Mouse (Mus musculus) embryo, embryonic 9.5 days (tissue): ENCODE results near the gene Syn2.
A peak's percentile ranks its signal among the peaks of the same experiment; 100 is the strongest.

ENCODE experiments used
- DNase-seq: peaks from one replicate; pipeline ENCODE4 v3.0.0-alpha.2; 2017; ENCODE audit errors: extremely low spot score

Gene Syn2

DNA sequence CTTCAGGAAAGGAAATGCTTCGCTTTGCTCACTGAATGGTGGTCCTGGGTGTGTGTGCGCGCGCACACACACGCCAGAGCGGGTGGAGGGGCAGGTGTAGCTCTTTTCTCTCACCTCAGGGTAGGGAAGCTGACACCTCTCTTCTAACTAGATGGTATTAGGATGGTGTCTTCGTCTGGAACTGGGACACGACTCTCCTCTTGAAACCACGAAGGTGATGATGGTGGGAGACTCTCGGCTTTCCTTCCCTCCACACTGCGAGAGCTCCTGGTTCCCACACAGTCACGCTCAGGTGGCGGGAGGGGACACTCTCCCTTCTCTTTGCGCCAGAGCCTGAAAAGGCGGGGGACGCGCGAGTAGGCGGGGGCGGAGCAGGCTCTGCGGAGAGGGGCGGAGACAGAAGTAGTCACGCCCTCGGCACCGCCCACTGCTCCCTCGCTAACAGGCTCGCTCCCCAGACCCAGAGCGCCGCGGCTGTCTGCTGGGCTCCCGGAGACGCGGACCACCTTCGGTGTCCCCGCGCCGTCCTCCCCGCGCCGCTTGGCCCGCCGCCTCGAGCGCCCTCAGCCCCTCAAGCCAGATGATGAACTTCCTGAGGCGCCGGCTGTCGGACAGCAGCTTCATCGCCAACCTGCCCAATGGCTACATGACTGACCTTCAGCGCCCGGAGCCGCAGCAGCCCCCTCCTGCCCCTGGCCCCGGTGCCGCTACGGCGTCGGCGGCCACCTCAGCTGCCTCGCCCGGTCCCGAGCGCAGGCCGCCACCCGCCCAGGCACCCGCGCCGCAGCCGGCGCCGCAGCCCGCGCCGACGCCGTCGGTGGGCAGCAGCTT lies at the start of gene Syn2:
Gene Syn2, plus strand, starts transcription at position 402 of the 831 bp plus-strand sequence.
- peak; percentile 88 for DNase-seq

GRCm38 (mm10) chr6:115085274-115085841 lies 49.3 kb upstream of the Syn2 start:
- DNase-seq = no peak

DNA sequence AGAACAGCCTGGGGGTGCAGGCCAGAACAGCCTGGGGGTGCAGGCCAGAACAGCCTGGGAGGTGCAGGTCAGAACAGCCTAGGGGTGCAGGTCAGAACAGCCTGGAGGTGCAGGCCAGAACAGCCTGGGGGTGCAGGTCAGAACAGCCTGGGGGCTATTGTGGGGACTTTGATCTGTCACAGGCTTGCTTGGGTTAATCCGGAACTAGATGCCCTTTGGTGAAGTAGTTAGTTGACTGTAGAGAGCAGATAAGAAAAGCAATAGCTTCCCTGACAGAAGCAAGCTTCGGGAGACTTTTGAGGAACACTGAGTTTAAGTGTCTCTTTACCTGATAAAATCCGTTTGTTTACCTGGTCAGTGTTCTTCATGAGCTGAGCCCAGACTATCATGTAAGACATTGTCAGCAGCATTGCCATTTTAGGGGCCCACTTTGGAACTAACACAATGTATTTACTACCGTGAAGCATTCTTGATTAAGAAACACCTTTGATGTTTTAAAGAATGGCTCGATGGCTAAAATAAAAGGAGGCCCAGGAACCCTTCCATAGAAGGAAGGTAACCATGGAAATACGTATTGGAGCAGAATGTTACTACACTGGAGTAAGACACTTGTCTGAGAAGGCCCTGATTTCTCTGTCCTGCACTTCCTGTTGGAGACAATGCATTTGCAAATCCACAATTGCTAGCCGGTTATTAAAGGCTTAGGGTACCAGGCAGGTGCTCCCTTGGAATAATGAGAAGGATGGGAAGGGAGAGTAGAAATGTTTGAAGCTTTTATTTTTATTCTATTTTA lies 46.2 kb upstream of the Syn2 start:
- DNase-seq = no peak

DNA sequence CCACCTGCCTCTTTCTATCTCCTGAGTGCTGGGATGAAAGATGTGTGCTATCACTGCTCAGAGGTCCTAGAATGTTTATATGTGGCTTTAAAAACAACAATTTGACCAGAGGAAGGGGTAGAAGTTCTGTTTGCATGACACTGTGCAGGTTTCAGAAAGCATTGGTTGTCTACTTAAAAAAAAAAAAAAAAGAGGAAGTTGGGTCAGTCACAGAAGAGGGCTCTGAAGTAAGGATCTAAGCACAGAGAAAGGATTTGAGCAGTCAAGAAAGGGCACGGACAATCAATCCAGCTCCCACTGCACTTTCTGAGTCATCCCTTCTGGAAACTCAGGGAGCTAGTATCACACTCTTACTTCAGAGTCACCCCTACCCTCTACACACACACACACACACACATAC lies 43.0 kb upstream of the Syn2 start:
- no peak for DNase-seq

- DNase-seq = no peak
These were observed 32.2 kb upstream of the Syn2 start for GRCm38 (mm10) chr6:115102542-115102941.

GRCm38 (mm10) chr6:115111426-115111825 lies 23.3 kb upstream of the Syn2 start:
- no peak for DNase-seq

DNA sequence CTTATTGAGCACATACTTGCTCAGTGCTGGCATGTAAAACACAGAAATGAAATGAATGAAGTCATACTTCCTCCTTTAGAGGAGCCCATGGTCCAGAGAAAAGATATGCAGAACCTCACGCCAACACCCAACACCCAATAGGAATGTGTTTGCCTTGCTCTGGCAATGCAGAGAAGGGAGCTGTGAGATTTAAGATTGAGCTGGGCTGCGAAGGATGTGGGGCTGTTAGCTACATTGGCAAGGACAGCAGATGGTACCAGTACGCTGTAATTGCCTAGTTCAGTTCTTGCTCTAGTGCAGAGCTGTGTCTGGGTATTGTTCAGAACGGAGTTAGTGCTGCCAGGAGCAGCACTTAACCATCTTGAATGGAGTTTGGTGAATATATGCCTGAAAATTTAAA lies 12.5 kb upstream of the Syn2 start:
- no peak for DNase-seq

DNA sequence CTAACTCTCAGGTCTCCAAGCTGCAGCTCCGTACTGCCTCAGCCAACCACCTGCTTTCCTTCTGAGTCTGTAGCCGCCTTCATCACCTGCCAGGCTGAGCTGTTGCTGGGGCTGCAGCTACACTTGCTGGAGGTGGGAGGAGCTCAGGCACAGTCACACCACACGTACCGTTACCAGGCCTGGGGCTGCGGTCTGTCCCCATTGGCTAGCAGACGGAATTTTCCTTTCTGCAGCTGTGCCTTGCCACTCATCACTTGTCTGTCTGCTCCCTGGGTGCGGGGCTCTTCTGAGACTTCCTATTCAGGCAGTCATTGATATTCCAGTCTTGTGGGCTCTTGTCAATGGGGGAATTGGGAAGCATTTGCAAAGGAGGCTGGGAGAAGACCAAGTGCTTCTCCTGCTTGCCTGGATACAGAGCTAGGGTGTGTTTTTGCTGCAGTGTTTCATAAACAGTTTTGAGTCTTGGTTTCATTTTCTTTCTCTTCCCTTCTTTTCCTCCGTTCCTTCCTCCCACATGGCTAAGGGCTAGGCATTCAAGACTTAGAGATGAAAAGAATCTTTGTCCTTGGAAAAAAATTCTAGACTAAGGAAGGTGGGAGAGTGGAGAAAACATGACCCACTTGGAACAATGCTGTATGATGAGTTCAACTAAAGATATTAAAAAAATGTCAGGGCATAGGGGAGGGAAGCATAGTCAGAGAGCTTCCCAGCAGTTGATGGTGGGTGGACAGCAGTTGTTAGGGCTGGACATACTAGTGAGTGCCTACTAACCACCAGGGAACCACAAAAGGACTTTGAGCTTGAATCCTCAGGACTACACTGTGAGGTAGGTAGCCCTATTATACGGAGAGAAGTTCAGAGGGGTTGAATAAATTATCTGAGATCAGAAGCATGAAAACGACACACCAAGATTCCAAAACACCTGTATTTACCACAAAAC lies 11.2 kb upstream of the Syn2 start:
- DNase-seq = peak; percentile 41

GRCm38 (mm10) chr6:115124675-115125357 lies 9.9 kb upstream of the Syn2 start:
- no peak for DNase-seq

GRCm38 (mm10) chr6:115125358-115125720 lies 9.4 kb upstream of the Syn2 start:
- no peak for DNase-seq

DNA sequence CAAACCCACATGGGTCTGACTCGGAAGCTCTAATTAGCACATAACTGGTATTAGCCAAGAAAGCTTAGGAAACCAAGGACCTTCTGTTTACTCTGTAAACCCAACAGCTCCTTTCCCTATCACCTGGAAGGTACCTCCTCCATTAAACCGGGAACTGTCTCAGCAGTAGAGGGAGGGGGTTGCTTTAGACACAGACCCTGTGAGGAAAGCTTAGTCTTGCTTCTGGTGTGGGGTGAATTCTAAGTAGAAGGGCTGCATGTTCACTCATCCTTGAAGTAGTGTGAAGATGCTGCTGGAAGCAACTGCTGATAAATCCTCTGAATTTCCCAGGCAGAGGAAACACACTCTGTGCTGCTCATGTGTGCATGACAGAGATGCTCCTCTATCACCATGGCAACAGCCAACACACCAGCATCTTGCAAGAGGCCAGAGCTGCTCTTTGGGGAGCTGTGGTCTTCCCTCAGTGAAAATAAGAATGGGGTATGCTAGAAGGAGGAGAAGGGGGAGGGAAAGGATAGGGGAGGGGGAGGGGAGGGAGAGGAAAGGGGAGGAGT lies 8.4 kb upstream of the Syn2 start:
- peak; percentile 13 for DNase-seq

DNA sequence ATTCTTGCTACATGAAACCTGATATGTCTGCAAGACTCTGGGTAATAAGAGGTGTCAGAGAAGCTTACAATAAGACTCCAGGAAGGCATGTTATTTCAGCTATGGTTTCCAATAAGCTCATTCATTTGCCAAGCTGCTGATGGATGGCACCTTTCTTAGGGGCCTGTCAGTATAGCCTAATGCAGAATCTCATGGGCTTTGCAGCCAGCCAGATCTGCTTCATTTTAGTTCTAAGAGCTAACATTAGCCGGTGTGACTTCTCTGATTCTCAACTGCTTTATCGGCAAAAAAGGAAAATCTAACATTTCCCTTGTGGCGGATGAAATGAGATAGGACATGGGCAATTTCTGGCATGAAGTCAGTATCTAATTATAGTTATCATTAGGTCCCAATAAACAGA lies 7.9 kb upstream of the Syn2 start:
- no peak for DNase-seq

DNA sequence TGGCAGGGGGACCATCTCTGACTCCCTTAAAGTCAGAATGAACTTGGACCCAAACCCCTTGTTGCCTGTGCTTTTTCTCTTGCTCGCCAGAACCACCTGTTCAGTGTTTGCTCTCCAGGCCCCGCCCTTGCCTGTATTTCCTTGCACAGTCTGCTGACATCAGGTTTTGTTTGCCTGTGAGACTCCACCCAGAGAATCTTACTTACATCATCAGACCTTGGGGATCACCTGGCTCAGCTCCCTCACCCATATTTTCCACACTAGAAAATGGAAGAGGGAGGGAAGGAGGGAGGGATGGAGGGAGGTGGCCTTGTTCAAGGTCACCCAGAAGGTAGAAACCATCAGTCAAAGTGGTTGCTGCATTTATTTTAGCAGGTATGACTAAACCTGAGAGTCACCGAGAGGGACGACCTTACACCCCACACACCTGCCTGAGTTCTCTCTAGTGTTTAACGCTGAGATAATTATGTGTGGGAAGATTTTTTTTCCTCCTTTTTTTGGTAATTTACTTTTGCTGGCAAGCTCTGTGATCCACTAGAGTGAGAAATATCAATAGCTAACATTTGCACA lies 7.4 kb upstream of the Syn2 start:
- no peak for DNase-seq

DNA sequence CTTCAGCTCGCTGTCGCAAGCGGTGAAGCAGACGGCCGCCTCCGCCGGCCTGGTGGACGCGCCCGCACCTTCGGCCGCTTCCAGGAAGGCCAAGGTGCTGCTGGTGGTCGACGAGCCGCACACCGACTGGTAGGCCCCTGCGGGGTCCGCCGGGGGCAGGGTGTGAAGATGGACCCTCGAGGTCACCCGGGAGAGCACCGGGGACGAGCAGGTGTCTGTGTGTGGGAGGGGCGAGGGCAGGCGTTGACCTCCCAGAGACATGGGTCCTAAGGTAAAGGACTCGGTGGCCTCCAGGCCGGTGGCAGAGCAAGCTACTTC lies 589 bp downstream of the Syn2 start:
- DNase-seq = no peak

- DNase-seq = no peak
These were observed 1.5 kb downstream of the Syn2 start for GRCm38 (mm10) chr6:115136156-115136555.

GRCm38 (mm10) chr6:115141446-115141845 lies 6.7 kb downstream of the Syn2 start:
- DNase-seq = no peak

- no peak for DNase-seq
These were observed 26.5 kb downstream of the Syn2 start for GRCm38 (mm10) chr6:115161175-115161574.

DNA sequence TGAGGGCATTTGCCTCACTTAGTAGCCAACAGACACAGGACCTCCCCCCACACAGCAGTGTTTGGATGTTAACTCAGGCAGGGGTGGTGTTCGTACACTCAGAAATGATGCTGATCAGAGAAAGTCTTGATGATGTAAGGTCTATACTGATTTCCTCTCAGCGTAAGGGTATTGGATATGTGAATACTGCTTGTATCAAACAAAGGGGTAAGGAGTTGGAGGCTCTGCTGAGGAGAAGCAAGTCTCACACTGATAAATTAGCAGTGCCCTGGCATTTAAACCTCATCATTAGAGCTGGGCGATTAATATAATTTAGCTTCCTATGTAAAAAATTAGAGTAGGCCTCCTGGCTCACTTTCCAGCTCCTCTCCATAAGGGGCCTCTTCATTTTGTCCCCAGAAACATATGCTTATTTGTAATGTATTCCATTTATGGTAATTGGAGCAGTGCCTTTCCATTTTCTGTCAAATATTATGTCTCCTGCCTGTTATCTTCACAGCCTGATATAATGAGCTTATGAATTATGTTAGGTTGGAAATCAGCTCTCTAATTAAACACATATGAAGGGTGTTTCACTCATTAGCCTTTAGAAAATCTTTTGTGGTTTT lies 31.3 kb downstream of the Syn2 start:
- DNase-seq = no peak

GRCm38 (mm10) chr6:115168921-115169320 lies 34.2 kb downstream of the Syn2 start:
- DNase-seq = no peak

DNA sequence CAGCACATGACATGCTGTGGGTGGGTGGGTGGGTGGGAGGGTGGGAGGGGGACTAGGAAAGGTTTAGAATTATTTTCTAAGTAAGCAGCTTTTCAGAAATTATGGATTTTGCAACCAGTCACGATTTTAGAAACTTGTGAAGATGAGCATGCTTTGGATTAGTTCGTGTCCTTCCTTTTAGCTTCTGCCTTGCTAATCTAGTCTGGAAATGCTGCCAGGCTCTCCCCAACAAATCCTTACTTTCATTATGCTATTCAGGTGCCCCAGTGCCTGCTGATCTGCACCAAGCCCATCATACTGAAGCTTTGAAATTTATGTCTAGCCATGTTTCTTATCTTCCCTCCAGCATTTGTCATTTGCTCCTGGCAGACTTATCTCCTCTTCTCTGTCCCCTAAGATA lies 34.8 kb downstream of the Syn2 start:
- no peak for DNase-seq
